Mouse (Mus musculus) myocyte (in vitro differentiated cells): ENCODE results near the gene Gm960. TPM values are rescaled to one million over a fixed set of nuclear protein-coding genes. Genes with fewer than 3 reads are reported as not detected.

ENCODE experiments used
- H3K27me3 ChIP-seq: one replicate; pipeline ENCODE4 v1.6.1; 2011; ENCODE audit not compliant: control insufficient read depth, insufficient read depth, insufficient read length
- H3K36me3 ChIP-seq: one replicate; pipeline ENCODE4 v1.6.1; 2011; ENCODE audit not compliant: control insufficient read depth, insufficient read depth
- H3K4me2 ChIP-seq: one replicate; pipeline ENCODE4 v1.6.1; 2011; ENCODE audit warnings: low read depth, control low read depth
- H3K4me3 ChIP-seq: one replicate; pipeline ENCODE4 v1.5.1; 2011; ENCODE audit warnings: mild to moderate bottlenecking, control low read depth, moderate library complexity
- H3K79me2 ChIP-seq: one replicate; pipeline ENCODE4 v1.6.1; 2011; ENCODE audit not compliant: control insufficient read depth, insufficient read depth
- H3ac ChIP-seq: one replicate; pipeline ENCODE4 v1.6.1; 2011; ENCODE audit not compliant: control insufficient read depth, insufficient read length
- CEBPB ChIP-seq: IDR thresholded peaks from 2 replicates; pipeline ENCODE4 v1.6.1; 2011; ENCODE audit warnings: mild to moderate bottlenecking, moderate library complexity; ENCODE audit not compliant: poor library complexity, insufficient read depth, severe bottlenecking
- E2F4 ChIP-seq: IDR thresholded peaks from one replicate; pipeline ENCODE4 v1.6.1; 2011; ENCODE audit warnings: mild to moderate bottlenecking, control low read depth, moderate library complexity; ENCODE audit not compliant: insufficient read depth
- MAX ChIP-seq: IDR thresholded peaks from one replicate; pipeline ENCODE4 v1.6.1; 2011; ENCODE audit warnings: low read depth, mild to moderate bottlenecking, control low read depth
- MYOD1 ChIP-seq, 3 experiments: IDR thresholded peaks; one replicate each; pipeline ENCODE4 v1.6.1; 2011; ENCODE audit warnings: control low read depth in 2 of 3, low read depth in 2 of 3, mild to moderate bottlenecking in 2 of 3, moderate library complexity in 1 of 3; ENCODE audit not compliant: insufficient read length in 2 of 3, control insufficient read depth in 1 of 3
- MYOG ChIP-seq, 3 experiments: IDR thresholded peaks; one replicate each; pipeline ENCODE4 v1.6.1; 2011; ENCODE audit warnings: control low read depth in 2 of 3, low read depth in 2 of 3, mild to moderate bottlenecking in 2 of 3; ENCODE audit not compliant: insufficient read length in 2 of 3, control insufficient read depth in 1 of 3, insufficient read depth in 1 of 3
- POLR2A ChIP-seq: IDR thresholded peaks from one replicate; pipeline ENCODE4 v1.6.1; 2011; ENCODE audit warnings: low read depth, mild to moderate bottlenecking, control low read depth, moderate library complexity; ENCODE audit not compliant: insufficient read length
- POLR2AphosphoS2 ChIP-seq: IDR thresholded peaks from one replicate; pipeline ENCODE4 v1.6.1; 2011; ENCODE audit warnings: low read depth, control low read depth; ENCODE audit not compliant: insufficient read length
- REST ChIP-seq: IDR thresholded peaks from one replicate; pipeline ENCODE4 v1.6.1; 2011; ENCODE audit warnings: mild to moderate bottlenecking, control low read depth, moderate library complexity; ENCODE audit not compliant: insufficient read depth, insufficient read length
- SRF ChIP-seq: IDR thresholded peaks from one replicate; pipeline ENCODE4 v1.6.1; 2011; ENCODE audit warnings: low read depth; ENCODE audit not compliant: control insufficient read depth, insufficient read length
- TCF12 ChIP-seq: IDR thresholded peaks from one replicate; pipeline ENCODE4 v1.6.1; 2011; ENCODE audit warnings: mild to moderate bottlenecking, control low read depth; ENCODE audit not compliant: poor library complexity, insufficient read depth, severe bottlenecking
- TCF3 ChIP-seq: IDR thresholded peaks from one replicate; pipeline ENCODE4 v1.6.1; 2011; ENCODE audit warnings: low read depth, control low read depth; ENCODE audit not compliant: insufficient read length
- USF1 ChIP-seq: IDR thresholded peaks from one replicate; pipeline ENCODE4 v1.6.1; 2011; ENCODE audit warnings: low read depth, mild to moderate bottlenecking, control low read depth, moderate library complexity
- polyA plus RNA-seq: library from polyadenylated mRNA; unstranded; fragments of >200 nt; fragmentation: generic; extraction: Trizol; gene quantifications from one replicate; pipeline ENCODE4 v1.2.1, GENCODE M21; 2012; ENCODE audit warnings: missing spikeins

Gm960 gene
- polyA plus RNA-seq, 1 experiment = 0.90 TPM

DNA sequence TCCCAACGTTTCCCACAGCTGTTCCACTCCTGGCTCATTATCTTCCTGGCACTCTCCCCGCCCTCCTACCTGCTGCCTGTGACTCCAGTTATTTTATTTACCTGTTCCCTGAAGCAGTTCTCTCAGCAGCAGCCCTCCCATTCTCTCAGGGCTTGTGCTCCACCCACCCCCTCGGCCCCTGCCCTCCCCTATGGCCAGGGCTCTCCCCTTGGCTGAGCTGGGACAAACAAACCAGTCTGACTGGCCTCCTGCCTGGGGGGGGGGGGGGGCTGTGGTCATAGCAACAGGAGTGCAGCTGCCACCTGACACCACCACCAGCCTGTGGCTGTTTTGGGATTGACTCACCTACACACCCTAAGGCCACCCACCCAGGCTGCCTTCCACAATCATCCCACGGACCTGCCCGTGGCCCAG, 20.9 kb upstream of the Gm960 start:
- no peaks in the 10 kb centered on the region for H3K79me2 ChIP-seq
- TF ChIP-seq MYOG (IDR thresholded peaks at IDR 0.05; ENCODE audit: control insufficient read depth in 1 of 3, insufficient read depth in 1 of 3, insufficient read length in 2 of 3, low read depth in 2 of 3) (peak in 2 of 3 experiments; percentile 31 to 86), USF1 (no peak), POLR2A (no peak), MYOD1 (IDR thresholded peaks at IDR 0.05; ENCODE audit: control insufficient read depth in 1 of 3, insufficient read length in 2 of 3, low read depth in 2 of 3) (peak in 2 of 3 experiments; percentile 32 to 84), E2F4 (no peak), POLR2AphosphoS2 (no peak)
- no peaks in the 10 kb centered on the region for H3K36me3 ChIP-seq
- peak overlapping the region; percentile 69 for H3K4me2 ChIP-seq
- H3K4me3 ChIP-seq = no peak overlapping the region
- no peaks in the 10 kb centered on the region for H3K27me3 ChIP-seq
- no peak overlapping the region for H3ac ChIP-seq

DNA sequence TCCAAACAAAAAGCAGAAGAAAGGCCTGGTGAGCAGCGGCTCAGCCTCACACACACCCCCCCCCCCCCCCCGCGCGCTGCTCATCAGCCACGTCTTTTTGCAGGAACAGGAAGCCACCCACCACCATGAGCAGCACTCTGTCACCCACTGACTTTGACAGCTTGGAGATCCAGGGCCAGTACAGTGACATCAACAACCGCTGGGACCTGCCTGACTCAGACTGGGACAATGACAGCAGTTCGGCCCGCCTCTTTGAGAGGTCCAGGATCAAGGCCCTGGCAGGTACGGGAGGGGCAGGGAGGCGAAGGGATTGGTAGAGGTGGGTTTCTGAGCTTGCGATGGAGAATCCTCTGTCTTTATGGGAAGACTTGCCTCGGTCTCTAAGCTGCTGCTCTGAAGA, 20.2 kb upstream of the Gm960 start:
- no peaks in the 10 kb centered on the region for H3K36me3 ChIP-seq
- H3K27me3 ChIP-seq = no peaks in the 10 kb centered on the region
- TF ChIP-seq TCF3 = no peak
- TF ChIP-seq MAX = no peak
- TF ChIP-seq E2F4 = no peak
- no peak for TF ChIP-seq CEBPB
- no peak for TF ChIP-seq SRF

DNA sequence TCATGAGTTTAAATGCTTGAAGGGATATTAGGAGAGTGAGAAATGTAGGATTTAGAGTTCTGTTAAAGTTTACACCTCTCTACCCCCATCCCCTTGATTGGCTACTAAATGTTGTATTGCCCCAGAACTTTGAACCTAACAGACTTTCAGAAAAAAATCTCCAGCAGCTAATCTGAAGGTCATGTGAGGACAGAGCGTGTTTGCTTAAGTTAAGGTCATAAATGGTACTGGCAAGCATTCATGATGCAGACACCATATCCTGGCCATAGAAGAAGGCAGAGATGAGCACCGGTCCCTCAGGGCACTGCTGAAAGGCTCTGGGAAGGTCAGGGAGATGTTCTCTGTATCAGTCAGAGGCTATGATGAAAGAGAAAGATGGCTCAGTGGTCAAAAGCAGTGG, 18.8 kb upstream of the Gm960 start:
- no peak overlapping the region for H3K4me2 ChIP-seq
- H3K36me3 ChIP-seq = no peaks in the 10 kb centered on the region
- peaks cover 10% of the 10 kb centered on the region for H3K27me3 ChIP-seq
- H3K79me2 ChIP-seq = no peaks in the 10 kb centered on the region
- no peak overlapping the region for H3K4me3 ChIP-seq
- no peak overlapping the region for H3ac ChIP-seq
- TF ChIP-seq MAX = no peak
- no peak for TF ChIP-seq CEBPB
- no peak for TF ChIP-seq POLR2A
- no peak for TF ChIP-seq MYOG (IDR thresholded peaks at IDR 0.05; ENCODE audit: control insufficient read depth in 1 of 3, insufficient read depth in 1 of 3, insufficient read length in 2 of 3, low read depth in 2 of 3)
- TF ChIP-seq TCF12 = no peak
- TF ChIP-seq USF1 = no peak
- no peak for TF ChIP-seq E2F4
- TF ChIP-seq MYOD1 (IDR thresholded peaks at IDR 0.05; ENCODE audit: control insufficient read depth in 1 of 3, insufficient read length in 2 of 3, low read depth in 2 of 3) = no peak
- no peak for TF ChIP-seq TCF3
- TF ChIP-seq REST = no peak
- no peak for TF ChIP-seq POLR2AphosphoS2
- no peak for TF ChIP-seq SRF

More for the DNA sequence above, 20.2 kb upstream of the Gm960 start:
- Histone ChIP-seq H3K79me2 (no peaks in the 10 kb centered on the region), H3K4me2 (peak overlapping the region; percentile 69), H3K4me3 (no peak overlapping the region), H3ac (no peak overlapping the region)

DNA sequence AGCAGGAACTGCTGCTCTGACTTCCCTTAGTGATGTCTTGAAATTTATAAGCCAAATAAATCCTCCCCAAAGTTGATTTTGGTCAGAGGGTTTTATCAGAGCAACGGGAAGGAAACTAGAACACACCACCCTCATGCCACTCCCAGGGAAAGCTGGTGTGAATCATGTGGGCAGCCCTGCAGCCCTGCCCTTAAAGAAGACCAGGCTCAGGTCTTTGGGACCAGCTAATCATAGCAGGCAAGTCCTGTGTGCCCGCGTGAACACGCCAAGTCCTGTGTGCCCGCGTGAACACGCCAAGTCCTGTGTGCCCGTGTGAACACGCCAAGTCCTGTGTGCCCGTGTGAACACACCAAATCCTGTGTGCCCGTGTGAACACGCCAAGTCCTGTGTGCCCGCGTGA, 18.3 kb upstream of the Gm960 start:
- Histone ChIP-seq H3ac (no peak overlapping the region), H3K36me3 (no peaks in the 10 kb centered on the region), H3K79me2 (no peaks in the 10 kb centered on the region), H3K4me3 (no peak overlapping the region), H3K4me2 (no peak overlapping the region), H3K27me3 (peaks cover 15% of the 10 kb centered on the region)
- TF ChIP-seq SRF (no peak), REST (no peak), USF1 (no peak), MYOD1 (IDR thresholded peaks at IDR 0.05; ENCODE audit: control insufficient read depth in 1 of 3, insufficient read length in 2 of 3, low read depth in 2 of 3) (no peak)

DNA sequence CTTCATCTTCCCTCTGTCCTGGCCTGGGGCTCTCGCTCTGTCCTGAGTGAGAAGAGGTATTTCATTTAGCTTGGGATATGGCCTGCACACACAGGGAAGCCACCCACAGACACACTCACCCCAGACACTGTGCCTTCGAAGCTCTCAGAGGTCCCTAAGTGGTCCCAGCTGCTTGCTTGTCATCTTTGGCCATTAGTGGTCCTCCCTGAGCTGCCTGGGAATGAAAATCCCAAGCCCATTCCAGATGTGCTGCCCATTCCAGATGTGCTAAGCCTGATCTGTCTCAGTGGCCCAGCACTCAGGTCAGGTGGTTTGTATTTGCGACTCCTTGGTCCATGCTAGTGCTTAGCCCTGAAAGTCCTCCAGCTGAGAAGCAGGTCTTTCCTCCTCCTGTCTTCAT, 15.4 kb upstream of the Gm960 start:
- Histone ChIP-seq H3K4me2 (no peak overlapping the region), H3K27me3 (peaks cover 19% of the 10 kb centered on the region), H3K79me2 (no peaks in the 10 kb centered on the region), H3ac (no peak overlapping the region), H3K36me3 (no peaks in the 10 kb centered on the region), H3K4me3 (no peak overlapping the region)
- TF ChIP-seq TCF12 = no peak

DNA sequence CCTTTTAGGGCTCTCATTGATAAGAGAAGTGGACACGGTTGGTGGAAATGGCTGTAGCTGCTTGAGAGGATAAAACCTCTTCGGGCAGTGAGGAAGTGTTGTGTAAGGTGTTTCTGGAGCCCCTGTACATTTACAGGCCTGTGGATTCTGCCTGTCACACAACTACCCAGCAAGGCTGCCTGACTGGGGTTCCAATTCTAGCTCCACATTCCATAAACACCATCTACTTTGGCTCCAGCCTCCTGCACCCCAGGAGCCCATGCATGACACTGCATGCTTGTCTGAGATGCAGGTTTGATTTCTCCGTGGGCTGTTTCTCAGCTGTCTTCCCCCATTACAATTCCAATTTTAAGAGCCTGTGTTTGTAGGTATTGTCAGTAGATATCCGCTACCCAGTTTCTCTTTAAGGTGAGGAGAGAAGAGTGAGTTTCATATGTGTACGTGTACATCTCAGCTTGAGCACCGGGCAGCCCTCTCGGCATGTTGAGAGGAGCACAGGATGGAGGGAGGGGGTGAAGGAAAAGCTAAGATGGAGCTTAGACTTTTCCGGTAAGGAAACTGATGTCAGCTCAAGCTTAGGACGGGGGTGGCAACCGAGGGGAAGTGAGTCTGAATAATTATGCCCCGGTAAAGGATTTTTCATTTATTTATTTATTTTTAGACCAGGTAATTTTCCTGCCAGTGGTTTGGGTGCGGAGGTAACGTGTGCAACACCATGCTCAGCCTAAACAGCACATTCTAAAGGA, 14.5 kb upstream of the Gm960 start:
- TF ChIP-seq TCF3 = no peak
- no peak for TF ChIP-seq E2F4
- no peak for TF ChIP-seq MAX
- no peak for TF ChIP-seq MYOD1 (IDR thresholded peaks at IDR 0.05; ENCODE audit: control insufficient read depth in 1 of 3, insufficient read length in 2 of 3, low read depth in 2 of 3)
- no peak for TF ChIP-seq POLR2AphosphoS2
- TF ChIP-seq TCF12 = no peak
- no peak for TF ChIP-seq REST
- TF ChIP-seq SRF = no peak
- no peak for TF ChIP-seq POLR2A
- TF ChIP-seq CEBPB = no peak
- no peaks in the 10 kb centered on the region for H3K36me3 ChIP-seq
- H3K79me2 ChIP-seq = no peaks in the 10 kb centered on the region
- H3K4me3 ChIP-seq = no peak overlapping the region
- H3K27me3 ChIP-seq = peaks cover 19% of the 10 kb centered on the region
- H3ac ChIP-seq = no peak overlapping the region
- no peak overlapping the region for H3K4me2 ChIP-seq
